Mouse (Mus musculus) erythroid progenitor cell, adult 5-6 weeks (primary cell): ENCODE data around the gene Pgap3. TPM values are rescaled to one million over a fixed set of nuclear protein-coding genes. Genes with fewer than 3 reads are reported as not detected.

Experiments
- ATAC-seq: replicated peaks from 2 replicates; pipeline ENCODE4 v1.8.0; 2016; ENCODE audit warnings: moderate number of reproducible peaks, mild to moderate bottlenecking, moderate TSS enrichment, inconsistent platforms; ENCODE audit not compliant: poor library complexity, low FRiP score, severe bottlenecking
- total RNA-seq, 2 experiments: library from RNA; stranded (forward) in 1 of 2; stranded (reverse) in 1 of 2; fragments of 150-400 nt in 1 of 2; fragments of 186-747, 209-891 nt in 1 of 2; gene quantifications; 2 replicates each; pipeline versions ENCODE4 v1.2.3 to v1.2.4; 2015 to 2017; ENCODE audit warnings: low replicate concordance in 2 of 2

The Pgap3 gene
- total RNA-seq (2015; ENCODE audit: low replicate concordance), result 2.2 and 3.4 TPM in 2 replicates
- total RNA-seq (2017; ENCODE audit: low replicate concordance), result 1.3 and 2.4 TPM in 2 replicates

GRCm38 (mm10) chr11:98400161-98400726 is at the start of gene Pgap3:
Pgap3 (minus strand) TSS chr11:98400490.
- peak; percentile 91 for ATAC-seq

DNA sequence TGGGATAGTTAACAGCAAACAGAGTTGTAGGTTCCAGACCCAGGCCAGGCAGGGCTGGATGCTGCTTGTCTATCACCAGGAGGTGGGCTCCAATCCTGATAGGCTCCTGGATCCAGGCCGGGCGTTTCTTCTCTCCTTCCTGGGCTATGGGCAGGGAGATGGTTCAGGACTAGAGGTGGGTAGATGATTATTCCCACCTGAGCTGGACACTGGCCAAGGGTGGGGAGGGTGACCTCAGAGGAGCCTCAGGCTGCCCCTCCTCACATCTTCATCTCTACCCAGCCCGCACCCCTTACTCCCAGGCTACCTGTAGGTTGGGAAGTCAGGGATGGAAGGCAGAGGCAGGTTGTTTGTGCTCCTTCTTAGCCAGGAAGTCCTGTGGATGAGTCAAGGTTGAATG is 49.1 kb upstream of the Pgap3 start:
- no peak for ATAC-seq

DNA sequence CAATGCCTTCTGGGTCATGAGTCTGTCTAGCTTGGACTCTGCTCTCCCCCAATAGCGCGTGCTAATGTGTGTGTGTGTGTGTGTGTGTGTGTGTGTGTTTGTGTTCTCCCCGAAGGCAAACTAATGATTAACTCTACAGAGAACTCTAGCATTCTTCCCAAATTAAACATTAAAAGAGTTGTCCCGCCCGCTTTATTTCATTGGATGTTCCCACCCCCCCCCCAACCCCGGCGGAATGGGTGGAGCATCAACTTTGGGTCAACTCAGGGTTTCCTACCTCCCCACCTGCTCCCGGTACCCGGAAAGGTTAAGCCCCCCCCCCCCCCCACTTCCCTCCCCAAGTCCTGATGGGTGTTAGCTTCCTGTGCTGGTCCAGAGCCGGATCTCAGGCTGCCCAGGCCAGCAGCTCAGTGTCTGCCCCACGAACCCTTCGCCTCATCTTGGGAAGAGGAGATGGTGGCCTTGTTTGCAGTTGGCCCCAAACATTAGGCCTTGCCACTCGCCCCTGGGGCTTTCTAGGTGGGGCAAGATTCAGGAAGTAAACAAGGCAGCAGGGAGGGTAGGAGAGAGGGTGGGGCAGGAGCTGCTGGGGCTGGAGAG is 48.0 kb upstream of the Pgap3 start:
- no peak for ATAC-seq

DNA sequence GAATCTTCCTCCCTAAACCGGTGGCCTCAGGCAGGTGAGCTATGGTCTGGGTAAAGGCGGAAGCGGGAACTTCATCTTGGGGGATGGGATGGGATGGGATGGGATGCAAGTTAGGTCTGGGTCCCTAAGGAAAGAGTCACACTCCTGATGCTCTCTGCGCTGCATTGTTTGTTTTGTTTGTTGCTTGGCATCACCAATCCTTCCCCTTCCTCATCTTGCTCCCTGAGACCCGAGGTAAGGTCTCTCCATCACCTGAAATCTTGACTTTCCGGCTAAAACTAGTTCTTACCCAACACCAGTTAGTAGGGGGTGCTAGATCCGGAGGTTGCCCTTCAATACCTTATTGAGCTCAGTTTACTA is 47.2 kb upstream of the Pgap3 start:
- no peak for ATAC-seq

GRCm38 (mm10) chr11:98446562-98447474 is 46.5 kb upstream of the Pgap3 start:
- no peak for ATAC-seq

DNA sequence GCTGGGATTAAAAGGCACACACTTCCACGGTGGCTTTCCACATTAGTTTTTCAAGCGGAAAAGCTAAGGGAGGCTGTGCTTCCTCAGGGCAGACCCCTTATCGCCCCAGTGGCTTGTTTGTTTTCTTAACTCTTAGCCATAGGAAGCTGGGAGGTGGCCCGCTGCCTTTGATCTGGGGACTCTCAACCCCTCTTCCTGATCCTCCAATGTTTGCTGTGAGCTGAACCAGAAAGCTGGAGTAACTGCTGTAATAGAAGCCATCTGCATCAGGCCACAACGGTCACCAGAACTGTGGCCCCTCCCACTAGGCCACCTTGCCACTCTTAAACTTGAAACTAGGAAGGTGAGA is 45.9 kb upstream of the Pgap3 start, which contains the start of gene Grb7:
TSS of gene Grb7 (plus strand) at position 182 of the 349 bp plus-strand sequence.
- ATAC-seq, result no peak

DNA sequence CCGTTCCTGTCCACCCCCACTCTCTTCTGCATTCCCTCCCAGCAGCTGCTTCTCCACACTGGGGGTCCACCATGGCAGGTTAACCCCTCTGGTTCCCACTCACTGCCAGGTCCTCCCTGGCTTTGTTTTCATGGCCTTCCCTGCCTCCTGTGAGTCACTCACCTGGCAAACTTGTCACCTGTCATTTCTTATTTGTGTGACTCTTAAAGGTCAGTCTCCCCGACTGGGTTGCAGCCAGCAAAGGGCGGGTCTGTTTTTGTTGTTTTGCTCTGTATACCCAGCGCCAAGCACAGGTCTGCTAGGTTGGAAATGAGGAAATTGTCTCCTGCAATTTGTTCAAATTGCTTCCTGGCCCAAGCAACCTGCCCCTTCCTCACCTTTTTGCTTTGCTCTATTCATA is 45.4 kb upstream of the Pgap3 start:
- no peak for ATAC-seq

DNA sequence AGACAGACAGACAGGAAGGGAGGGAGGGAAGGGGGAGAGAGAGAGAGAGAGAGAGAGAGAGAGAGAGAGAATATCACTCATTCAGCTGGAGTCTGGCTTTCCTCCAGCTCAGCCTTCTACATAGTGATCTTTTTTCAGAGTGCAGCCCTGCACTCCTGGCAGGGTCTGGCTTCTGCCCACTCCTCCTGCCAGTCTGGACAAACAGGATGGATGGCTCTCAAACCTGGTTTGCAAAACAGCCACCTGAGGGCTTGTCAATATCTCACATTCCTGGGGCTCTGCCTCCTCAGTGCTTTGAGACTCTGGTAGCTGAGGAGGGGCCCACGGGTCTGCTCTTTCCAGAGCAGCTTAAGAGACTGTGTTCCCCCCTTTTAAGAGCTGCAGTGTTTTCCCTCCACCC is 44.9 kb upstream of the Pgap3 start:
- no peak for ATAC-seq

- no peak for ATAC-seq
These were observed 43.4 kb upstream of the Pgap3 start for GRCm38 (mm10) chr11:98443688-98444087.

GRCm38 (mm10) chr11:98438331-98439158 is 38.3 kb upstream of the Pgap3 start, which contains the start of gene Mien1:
Mien1 (minus strand) TSS chr11:98438991.
- ATAC-seq, result peak; percentile 90

DNA sequence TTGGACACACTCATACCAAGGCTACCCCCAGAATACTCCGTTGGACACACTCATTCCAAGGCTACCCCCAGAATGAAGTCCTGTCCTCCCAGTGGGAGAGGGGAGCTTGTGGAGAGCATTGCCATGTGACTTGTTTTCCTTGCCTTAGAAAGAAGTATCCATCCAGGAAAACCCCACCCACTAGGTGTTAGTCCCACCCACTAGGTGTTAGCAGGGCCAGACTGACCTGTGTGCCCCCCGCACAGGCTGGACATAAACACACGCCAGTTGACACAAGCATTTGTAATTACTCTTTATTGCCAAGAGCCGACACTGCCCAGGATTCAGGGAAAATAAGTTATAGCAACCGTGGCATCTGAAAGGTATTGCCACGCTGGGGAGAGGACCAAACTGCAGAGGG is 37.2 kb upstream of the Pgap3 start:
- no peak for ATAC-seq

DNA sequence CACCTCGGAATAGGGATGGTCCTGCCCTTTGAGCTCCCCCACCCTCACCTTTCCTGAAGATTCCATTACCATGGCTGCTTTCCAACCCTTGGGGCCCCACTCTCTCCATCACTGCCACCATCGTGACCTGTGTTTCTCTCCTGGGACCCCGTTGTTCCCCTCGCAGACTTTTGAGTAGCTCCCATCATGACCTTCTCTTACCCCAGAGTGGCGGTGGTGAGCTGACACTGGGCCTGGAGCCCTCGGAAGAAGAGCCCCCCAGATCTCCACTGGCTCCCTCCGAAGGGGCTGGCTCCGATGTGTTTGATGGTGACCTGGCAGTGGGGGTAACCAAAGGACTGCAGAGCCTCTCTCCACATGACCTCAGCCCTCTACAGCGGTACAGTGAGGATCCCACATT is 35.4 kb upstream of the Pgap3 start:
- ATAC-seq, result no peak

- no peak for ATAC-seq
These were observed 31.6 kb upstream of the Pgap3 start for GRCm38 (mm10) chr11:98431743-98432502.

DNA sequence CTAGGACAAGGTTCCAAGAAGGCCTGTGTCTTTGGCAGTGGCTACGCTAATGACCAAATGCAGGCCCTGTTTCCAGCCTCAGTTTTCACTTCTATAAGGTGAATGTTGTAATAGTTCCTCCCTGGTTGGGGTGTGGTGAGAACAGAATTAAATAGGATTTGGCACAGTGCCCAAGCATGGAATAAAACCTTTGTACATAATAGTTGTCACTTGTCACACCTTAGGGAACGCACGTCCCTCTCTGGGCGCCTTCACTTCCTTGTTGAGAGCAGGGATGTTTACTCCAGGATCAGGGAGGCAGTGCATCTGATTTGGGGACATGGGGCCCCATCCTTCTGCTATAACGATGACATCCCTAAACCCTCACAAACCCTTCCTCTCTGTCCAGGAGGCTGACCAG is 28.1 kb upstream of the Pgap3 start:
- no peak for ATAC-seq

DNA sequence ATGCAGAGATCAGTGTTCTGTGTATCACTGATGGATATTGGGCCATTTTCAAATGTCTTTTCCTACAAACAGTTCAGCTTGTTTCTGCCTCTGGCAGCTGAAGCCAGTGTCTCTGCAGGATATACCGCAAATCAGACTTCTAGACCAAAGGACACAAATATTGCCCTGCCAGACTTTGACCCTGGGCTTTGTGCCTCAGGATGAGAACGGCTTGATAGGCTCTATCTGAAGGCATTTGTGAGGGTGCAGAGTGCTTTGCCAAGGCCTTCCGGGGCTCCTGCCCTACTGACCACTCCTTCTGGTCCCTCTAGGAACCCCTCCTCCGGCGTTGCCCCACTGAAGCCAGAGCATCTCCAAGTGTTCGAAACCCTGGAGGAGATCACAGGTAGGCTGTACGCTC is 26.3 kb upstream of the Pgap3 start:
- ATAC-seq, result no peak

DNA sequence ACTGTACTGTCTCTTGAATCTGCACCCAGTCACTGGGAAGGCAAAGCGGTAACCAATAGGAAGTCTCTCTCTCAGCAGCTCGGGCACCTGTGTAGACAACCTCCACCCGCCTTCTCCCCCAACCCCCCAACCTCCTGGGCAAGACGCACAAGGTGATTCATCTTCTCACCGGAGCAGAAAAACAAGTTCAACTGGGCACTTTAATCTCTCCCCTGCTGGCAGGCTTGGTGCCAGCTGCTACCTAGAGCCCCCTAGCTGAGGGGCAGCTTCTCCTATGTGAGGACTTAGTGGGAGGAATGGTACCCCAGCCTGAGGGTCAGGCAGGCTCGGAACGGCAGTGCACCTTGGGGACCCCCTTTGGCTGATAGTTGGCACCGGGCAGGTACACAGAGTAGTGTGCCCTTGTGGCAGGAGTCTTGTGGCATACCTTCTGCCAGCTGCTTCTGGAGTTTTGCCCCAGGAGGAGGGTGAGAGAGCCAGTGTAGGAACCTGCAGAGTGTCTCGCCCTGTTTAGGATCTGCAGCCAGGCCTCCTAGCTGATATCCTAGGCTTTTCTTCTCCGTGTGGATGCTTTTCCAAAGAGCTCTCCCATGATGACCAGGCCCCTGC is 18.8 kb upstream of the Pgap3 start:
- ATAC-seq, result no peak

DNA sequence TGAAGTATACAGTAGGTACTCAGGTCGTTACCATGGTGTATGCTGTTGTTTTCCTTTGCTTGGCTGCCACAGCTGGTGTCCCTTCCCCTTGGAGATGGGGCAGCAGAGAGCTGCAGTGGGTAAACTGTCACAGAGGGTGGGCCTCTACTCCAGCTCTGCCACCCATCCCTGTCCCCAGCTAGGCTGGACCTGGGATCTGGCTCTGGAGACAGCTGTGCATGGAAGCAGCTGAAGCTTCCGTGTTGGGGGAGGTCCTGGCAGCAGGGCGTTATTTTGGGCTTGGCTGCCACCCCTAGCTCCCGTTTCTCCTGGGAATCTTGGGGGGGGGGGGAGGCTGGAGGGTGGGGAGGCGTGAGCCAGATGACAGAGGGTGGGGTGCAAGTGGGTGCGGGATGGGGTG is 18.0 kb upstream of the Pgap3 start:
- ATAC-seq, result no peak

GRCm38 (mm10) chr11:98417074-98417473 is 16.8 kb upstream of the Pgap3 start:
- no peak for ATAC-seq

GRCm38 (mm10) chr11:98414162-98414561 is 13.9 kb upstream of the Pgap3 start:
- no peak for ATAC-seq
